Mouse (Mus musculus) bone marrow macrophage, adult 2 months (primary cell): ENCODE results near the gene Morc1.

Experiments used
- CTCF ChIP-seq: IDR thresholded peaks from 2 replicates; pipeline ENCODE4 v1.5.1; 2012; ENCODE audit warnings: low read depth, mild to moderate bottlenecking, low read length, moderate library complexity
- POLR2A ChIP-seq: IDR thresholded peaks from 2 replicates; pipeline ENCODE4 v1.6.1; 2012; ENCODE audit warnings: mild to moderate bottlenecking, low read depth, low read length, borderline replicate concordance

- TF ChIP-seq POLR2A: no peak
- no peak for TF ChIP-seq CTCF
These were observed 12.0 kb upstream of the Morc1 start for GRCm38 (mm10) chr16:48419035-48419434.
